Mouse (Mus musculus) midbrain, embryonic 16.5 days (tissue): Measurements from ENCODE around the gene Btbd35f25. TPM values are rescaled to one million over a fixed set of nuclear protein-coding genes. Genes with fewer than 3 reads are reported as not detected.
"Not testable (repeated sequence)": the region's sequence is repeated elsewhere in the genome, so short reads cannot be mapped to it uniquely, and the experiment has no call there.

Experiments used
- ATAC-seq: fragments of 200-750 bp; cut with Nextera tagmentation; 2 replicates; pipeline ENCODE4 v1.8.0; 2017; ENCODE audit warnings: moderate TSS enrichment
- H3K27ac ChIP-seq: fragments of 300-500 bp; sonication (generic); 2 replicates; pipeline ENCODE4 v1.5.1; 2014; ENCODE audit warnings: mild to moderate bottlenecking, low read length, mixed read lengths
- H3K27me3 ChIP-seq: fragments of 300-500 bp; sonication (generic); 2 replicates; pipeline ENCODE4 v1.6.1; 2014; ENCODE audit warnings: low read depth, low read length, mixed read lengths; ENCODE audit not compliant: control insufficient read depth, insufficient read depth
- H3K36me3 ChIP-seq: fragments of 300-500 bp; sonication (generic); 2 replicates; pipeline ENCODE4 v1.6.1; 2014; ENCODE audit warnings: mild to moderate bottlenecking, low read length, moderate library complexity, mixed read lengths; ENCODE audit not compliant: control insufficient read depth, insufficient read depth
- H3K4me1 ChIP-seq: fragments of 300-500 bp; sonication (generic); 2 replicates; pipeline ENCODE4 v1.6.1; 2014; ENCODE audit warnings: mild to moderate bottlenecking, low read length, mixed read lengths; ENCODE audit not compliant: control insufficient read depth, insufficient read depth
- H3K4me2 ChIP-seq: fragments of 300-500 bp; sonication (generic); 2 replicates; pipeline ENCODE4 v1.6.1; 2014; ENCODE audit warnings: mild to moderate bottlenecking, low read length, mixed read lengths
- H3K4me3 ChIP-seq: fragments of 300-500 bp; sonication (generic); 2 replicates; pipeline ENCODE4 v1.5.1; 2014; ENCODE audit warnings: low read depth, mild to moderate bottlenecking, low read length, moderate library complexity, mixed read lengths
- H3K9ac ChIP-seq: fragments of 300-500 bp; sonication (generic); 2 replicates; pipeline ENCODE4 v1.6.1; 2014; ENCODE audit warnings: low read depth, low read length, mixed read lengths
- H3K9me3 ChIP-seq: fragments of 300-500 bp; sonication (generic); replicated peaks from 2 replicates; pipeline ENCODE4 v1.6.1; 2014; ENCODE audit warnings: mild to moderate bottlenecking, low read length, mixed read lengths; ENCODE audit not compliant: control insufficient read depth, poor library complexity, severe bottlenecking
- WGBS: fragments of 180-500 bp; shearing (Covaris S2); extraction: QIAGEN DNeasy Blood & Tissue Kit; methylation state at CpG from one replicate; pipeline ENCODE4 v1.1.7; 2014; 5-methylcytosine and 5-hydroxymethylcytosine counted together
- polyA plus RNA-seq: library from polyadenylated mRNA; unstranded; fragments of >200 nt; fragmentation: Nextera tagmentation; extraction: Ambion mirVana; gene quantifications from 2 replicates; pipeline ENCODE4 v1.2.1, GENCODE M21; 2015

Gene Btbd35f25
- polyA plus RNA-seq: not detected in 2 replicates

DNA sequence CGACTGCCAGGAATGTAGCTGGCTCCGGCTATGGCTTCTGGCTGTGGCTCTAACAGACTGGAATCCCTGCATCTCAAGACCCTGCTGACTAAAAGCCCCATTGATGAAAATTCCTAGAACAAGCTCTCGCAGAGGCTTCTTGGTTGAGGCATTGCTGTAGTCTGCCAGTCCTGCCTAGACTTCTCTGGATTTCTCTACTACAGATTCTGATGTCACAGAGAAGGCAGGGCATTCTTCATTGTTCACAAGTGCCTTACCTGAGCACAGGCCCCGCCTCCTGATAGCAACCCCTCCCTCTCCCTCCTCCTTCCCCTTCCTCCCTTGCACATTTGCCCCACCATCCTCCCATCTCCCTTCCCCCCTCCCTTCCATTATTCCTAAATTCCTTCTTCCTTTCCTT is at the start of gene Btbd35f25:
Gene Btbd35f25, minus strand, starts transcription at position 101 of the 400 bp plus-strand sequence.
- H3K4me3 ChIP-seq, H3K27ac ChIP-seq, H3K9ac ChIP-seq, H3K4me2 ChIP-seq, H3K9me3 ChIP-seq, ATAC-seq, H3K27me3 ChIP-seq, H3K36me3 ChIP-seq, H3K4me1 ChIP-seq: not testable (repeated sequence)
- 78% methylated on average over 3 of the region's 4 CpGs for WGBS

DNA sequence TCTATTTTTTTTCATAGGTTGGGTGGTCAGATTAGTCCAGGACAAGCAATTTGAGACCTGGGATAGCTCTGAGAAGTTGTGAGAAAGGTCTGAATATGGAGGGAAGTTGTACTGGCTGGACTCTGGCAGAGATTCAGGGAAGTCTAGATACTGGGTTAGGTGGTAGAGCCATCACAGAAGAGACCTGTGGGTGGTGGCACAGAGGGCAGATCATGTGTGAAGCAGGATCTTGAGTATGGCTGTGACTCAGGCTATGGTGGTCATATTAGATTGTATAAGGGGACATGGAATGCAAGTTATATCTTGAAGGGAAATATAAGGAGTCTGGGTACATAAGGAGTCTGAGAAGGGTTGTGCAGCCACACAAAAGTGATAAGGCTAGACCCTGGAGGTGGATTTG is 49.3 kb upstream of the Btbd35f25 start:
- H3K27me3 ChIP-seq: no peaks in the 10 kb centered on the region
- no peak overlapping the region for H3K27ac ChIP-seq
- no peaks in the 10 kb centered on the region for H3K4me1 ChIP-seq

GRCm38 (mm10) chrX:31764001-31764400 is 47.0 kb upstream of the Btbd35f25 start:
- Histone ChIP-seq H3K27me3 (no peaks in the 10 kb centered on the region), H3K4me3 (no peak overlapping the region), H3K27ac (no peak overlapping the region), H3K9ac (no peak overlapping the region), H3K4me1 (no peaks in the 10 kb centered on the region), H3K36me3 (no peaks in the 10 kb centered on the region), H3K4me2 (no peak overlapping the region), H3K9me3 (peaks cover 86% of the 10 kb centered on the region)
- no peak for ATAC-seq
- 81% methylated on average over 1 of the region's 1 CpGs for WGBS

More for the DNA sequence above, 49.3 kb upstream of the Btbd35f25 start:
- Histone ChIP-seq H3K4me3 (no peak overlapping the region), H3K4me2 (no peak overlapping the region), H3K36me3 (no peaks in the 10 kb centered on the region), H3K9me3 (peaks cover 86% of the 10 kb centered on the region), H3K9ac (no peak overlapping the region)
- ATAC-seq: no peak

DNA sequence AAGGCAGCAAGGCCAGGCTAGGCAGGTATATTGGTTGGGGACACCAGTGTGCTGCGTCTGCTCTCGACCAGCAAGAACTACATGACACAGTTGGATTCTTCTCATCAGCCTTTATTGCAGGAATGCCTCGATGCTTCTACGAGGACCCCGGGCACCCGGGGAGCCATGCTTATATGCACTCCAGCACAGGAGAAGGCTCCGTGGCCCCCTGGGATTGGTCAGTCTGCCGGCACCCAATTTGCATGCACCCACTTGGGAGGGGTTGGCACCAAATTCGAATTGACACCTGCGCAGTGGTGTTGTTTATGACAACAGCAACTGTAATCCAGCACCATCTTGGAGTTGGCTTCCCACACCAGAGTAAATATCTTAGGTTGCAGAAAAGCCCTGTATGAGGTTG is 28.1 kb upstream of the Btbd35f25 start:
- WGBS: 88% methylated on average over 10 of the region's 10 CpGs
- H3K4me1 ChIP-seq: no peaks in the 10 kb centered on the region
- peaks cover 43% of the 10 kb centered on the region for H3K9me3 ChIP-seq
- no peak overlapping the region for H3K9ac ChIP-seq
- no peaks in the 10 kb centered on the region for H3K36me3 ChIP-seq
- H3K4me2 ChIP-seq: no peak overlapping the region
- H3K27me3 ChIP-seq: no peaks in the 10 kb centered on the region
- H3K27ac ChIP-seq: no peak overlapping the region
- no peak for ATAC-seq
- H3K4me3 ChIP-seq: no peak overlapping the region

- H3K36me3 ChIP-seq: no peaks in the 10 kb centered on the region
- H3K4me2 ChIP-seq: no peak overlapping the region
- no peak overlapping the region for H3K4me3 ChIP-seq
- no peak for ATAC-seq
- no peaks in the 10 kb centered on the region for H3K27me3 ChIP-seq
- H3K9me3 ChIP-seq: peaks cover 33% of the 10 kb centered on the region
- H3K4me1 ChIP-seq: no peaks in the 10 kb centered on the region
- H3K9ac ChIP-seq: no peak overlapping the region
- 75% methylated on average over 6 of the region's 6 CpGs for WGBS
- no peak overlapping the region for H3K27ac ChIP-seq
Observed at GRCm38 (mm10) chrX:31736958-31737357, 20.0 kb upstream of the Btbd35f25 start.

Other genes with a start within 250 kb of the Btbd35f25 start
- gene Gm21883, start 142.9 kb downstream of the Btbd35f25 start, polyA plus RNA-seq: not detected in 2 replicates
- not detected in 2 replicates for gene Spin2e, start 98.2 kb downstream of the Btbd35f25 start, polyA plus RNA-seq
- not detected in 2 replicates for gene Gm21637, start 244.9 kb upstream of the Btbd35f25 start, polyA plus RNA-seq